Mouse (Mus musculus) layer of hippocampus, adult 18-20 months (tissue): ENCODE measurements around the gene Elf4. TPM values are rescaled to one million over a fixed set of nuclear protein-coding genes. Genes with fewer than 3 reads are reported as not detected.

Experiments used
- DNase-seq, 2 experiments: peaks; one replicate each; pipeline ENCODE4 v3.0.0; 2022; ENCODE audit warnings: low spot score in 2 of 2
- total RNA-seq, 2 experiments: library from RNA; stranded (reverse); gene quantifications; 2 replicates each; pipeline ENCODE4 v1.2.3; 2021

Elf4 gene
- total RNA-seq, 2 experiments from 2014 or later = 0.89 to 0.99 TPM

DNA sequence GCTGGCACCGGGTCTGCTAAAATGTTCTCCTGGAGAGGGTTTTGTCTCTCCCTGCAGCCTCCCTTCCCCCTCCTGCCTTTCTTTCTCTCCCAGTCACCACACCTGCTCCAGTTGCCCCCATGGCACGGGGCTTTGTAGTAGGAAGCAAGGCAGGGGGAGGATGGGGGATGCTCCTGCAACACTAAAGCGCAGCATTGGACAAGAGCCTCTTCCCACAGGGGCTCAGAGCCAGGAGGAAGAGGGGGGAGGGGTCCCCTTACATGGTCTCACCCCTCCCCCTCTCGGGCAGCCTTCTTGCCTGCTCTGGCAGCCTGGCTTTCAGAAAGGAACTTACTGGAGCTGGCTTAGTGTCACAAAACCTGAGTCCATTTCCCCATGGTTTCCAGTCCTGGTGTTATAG, 77.0 kb downstream of the Elf4 start:
- DNase-seq = no peak

DNA sequence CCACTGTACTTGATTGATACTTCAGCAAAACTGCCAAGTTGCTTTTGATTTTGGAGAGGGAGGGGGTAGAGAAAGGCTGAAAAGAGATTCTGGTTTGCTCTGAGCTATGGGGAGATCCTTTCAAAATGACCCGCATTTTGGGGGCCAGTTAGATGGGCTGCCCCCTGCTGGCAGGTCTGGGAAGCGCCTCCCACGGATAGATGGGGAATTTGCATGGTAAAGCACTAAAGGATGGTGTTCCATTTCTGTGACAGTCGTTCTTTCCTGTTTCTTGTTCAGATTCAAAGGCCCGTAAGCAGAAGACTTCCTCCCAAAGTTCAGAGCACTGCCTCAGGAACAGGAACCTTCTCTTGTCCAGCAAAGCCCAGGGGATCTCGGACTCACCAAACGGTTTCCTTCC, 79.3 kb downstream of the Elf4 start:
- peak in 1 of 2 experiments; percentile 43 for DNase-seq

DNA sequence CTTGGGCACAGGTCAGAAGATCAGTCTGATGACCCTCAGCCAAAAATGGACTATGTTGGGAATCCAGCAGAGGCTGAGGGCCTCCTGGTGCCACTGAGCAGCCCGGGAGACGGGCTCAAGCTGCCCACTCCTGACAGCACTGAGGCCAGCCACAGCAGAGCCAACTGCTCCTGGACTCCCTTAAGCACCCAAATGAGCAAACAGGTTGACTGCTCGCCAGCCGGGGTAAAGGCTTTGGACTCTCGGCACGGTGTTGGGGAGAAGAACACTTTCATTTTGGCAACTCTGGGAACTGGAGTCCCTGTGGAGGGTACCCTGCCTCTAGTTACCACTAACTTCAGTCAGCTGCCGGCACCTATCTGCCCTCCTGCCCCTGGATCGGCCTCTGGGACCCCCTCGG, 95.1 kb downstream of the Elf4 start:
- no peak for DNase-seq

DNA sequence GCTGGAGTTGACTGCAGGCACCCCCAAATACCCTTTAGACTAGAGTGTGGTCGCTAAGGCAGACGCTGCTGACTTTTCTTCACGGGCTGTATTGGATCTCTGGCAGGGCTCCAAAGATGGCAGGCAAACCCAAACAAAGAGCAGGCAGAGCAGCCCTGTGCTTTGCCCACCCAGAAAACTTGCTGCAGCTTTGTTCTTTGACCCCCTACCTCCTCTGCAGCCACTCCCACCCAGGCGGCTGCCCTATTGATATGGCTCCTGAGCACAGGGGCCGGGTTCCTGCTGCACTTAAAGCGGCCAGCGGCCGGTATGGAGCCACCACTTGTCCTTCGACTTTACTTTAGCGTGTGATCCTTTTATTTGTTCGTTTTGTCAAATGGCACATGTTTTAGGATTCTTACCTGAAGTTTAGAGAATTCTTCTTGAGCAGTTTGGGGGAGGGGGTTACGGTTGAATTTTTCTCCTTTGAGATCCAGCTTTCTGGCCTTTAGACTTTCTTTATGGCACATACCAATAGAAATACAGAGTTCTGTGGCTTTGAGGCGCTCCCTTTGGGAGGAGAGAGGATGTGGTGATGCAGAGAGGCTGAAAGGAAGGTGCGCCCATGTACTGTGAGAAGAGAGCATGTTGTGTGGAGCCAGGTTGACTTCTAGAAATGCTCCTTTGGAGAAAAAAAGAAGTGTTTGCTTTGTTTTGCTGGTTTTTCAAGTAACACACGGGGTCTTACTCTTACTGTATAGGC, 96.9 kb downstream of the Elf4 start:
- DNase-seq = no peak

Other genes starting within 250 kb of the Elf4 start
- 10 to 100 TPM; 17.1 to 18.8 TPM for gene Utp14a, start 206.3 kb downstream of the Elf4 start, total RNA-seq
- gene Bcorl1, start 121.8 kb downstream of the Elf4 start, total RNA-seq = 10 to 100 TPM; 19.7 to 23.4 TPM
- 10 to 100 TPM; 22.7 to 28.3 TPM for gene Aifm1, start 50.4 kb upstream of the Elf4 start, total RNA-seq
- gene Rab33a, start 56.2 kb upstream of the Elf4 start, total RNA-seq = 10 to 100 TPM; 18.3 to 21.5 TPM
- 10 to 100 TPM; 17.5 to 19.8 TPM for gene Zfp280c, start 131.4 kb upstream of the Elf4 start, total RNA-seq
- 10 to 100 TPM; 55.3 to 57.7 TPM for gene Slc25a14, start 160.3 kb upstream of the Elf4 start, total RNA-seq
- gene Gpr119, start 211.3 kb upstream of the Elf4 start, total RNA-seq = not detected
- 1 to 10 TPM; 3.9 to 5.8 TPM for gene Rbmx2, start 231.9 kb upstream of the Elf4 start, total RNA-seq